Mouse (Mus musculus): ENCODE results near the gene Tmed6. TPM values are rescaled to one million over a fixed set of nuclear protein-coding genes. Genes with fewer than 3 reads are reported as not detected.
A peak's percentile ranks its signal among the peaks of the same experiment; 100 is the strongest.
"Not testable (repeated sequence)": the region's sequence is repeated elsewhere in the genome, so short reads cannot be mapped to it uniquely, and the experiment has no call there.

Tmed6 gene
- polyA plus RNA-seq, 1 experiment from 2014 or later, result not detected

DNA sequence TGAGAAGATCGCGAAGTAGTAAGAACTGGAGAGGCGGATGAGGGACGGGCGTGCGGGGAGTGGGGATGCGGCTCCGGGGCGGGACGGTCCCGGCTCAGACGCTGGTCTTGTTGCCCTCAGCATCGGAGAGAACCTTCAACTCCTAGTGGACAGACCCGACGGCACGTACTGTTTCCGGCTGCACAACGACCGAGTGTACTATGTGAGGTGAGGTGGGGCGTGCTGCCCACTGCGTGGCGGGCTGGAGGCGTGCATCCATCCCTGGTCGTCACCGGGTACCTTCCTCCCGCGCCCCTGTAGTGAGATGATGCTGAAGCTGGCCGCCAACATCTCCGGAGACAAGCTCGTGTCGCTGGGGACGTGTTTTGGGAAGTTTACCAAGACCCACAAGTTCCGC is 8.5 kb downstream of the Tmed6 start:
- H3K4me3 ChIP-seq (replicated peaks), result peak overlapping the region; percentile 96
- H3K27ac ChIP-seq (replicated peaks), result peak overlapping the region; percentile 68; the same call in 1 of the 2 replicates
- peak overlapping the region; percentile 96 for H3K4me2 ChIP-seq
- H3K27me3 ChIP-seq (replicated peaks), result no peaks in the 10 kb centered on the region
- no peaks in the 10 kb centered on the region for H3K9me3 ChIP-seq (replicated peaks)
- H3K36me3 ChIP-seq, result peaks cover 48% of the 10 kb centered on the region
- H3K4me1 ChIP-seq, result peaks cover 28% of the 10 kb centered on the region
- peak; percentile 69 for ATAC-seq (ENCODE audit: low FRiP score)
- peak overlapping the region; percentile 77 for H3K9ac ChIP-seq (replicated peaks)
- under 1% methylated on average over 33 of the region's 33 CpGs for WGBS

DNA sequence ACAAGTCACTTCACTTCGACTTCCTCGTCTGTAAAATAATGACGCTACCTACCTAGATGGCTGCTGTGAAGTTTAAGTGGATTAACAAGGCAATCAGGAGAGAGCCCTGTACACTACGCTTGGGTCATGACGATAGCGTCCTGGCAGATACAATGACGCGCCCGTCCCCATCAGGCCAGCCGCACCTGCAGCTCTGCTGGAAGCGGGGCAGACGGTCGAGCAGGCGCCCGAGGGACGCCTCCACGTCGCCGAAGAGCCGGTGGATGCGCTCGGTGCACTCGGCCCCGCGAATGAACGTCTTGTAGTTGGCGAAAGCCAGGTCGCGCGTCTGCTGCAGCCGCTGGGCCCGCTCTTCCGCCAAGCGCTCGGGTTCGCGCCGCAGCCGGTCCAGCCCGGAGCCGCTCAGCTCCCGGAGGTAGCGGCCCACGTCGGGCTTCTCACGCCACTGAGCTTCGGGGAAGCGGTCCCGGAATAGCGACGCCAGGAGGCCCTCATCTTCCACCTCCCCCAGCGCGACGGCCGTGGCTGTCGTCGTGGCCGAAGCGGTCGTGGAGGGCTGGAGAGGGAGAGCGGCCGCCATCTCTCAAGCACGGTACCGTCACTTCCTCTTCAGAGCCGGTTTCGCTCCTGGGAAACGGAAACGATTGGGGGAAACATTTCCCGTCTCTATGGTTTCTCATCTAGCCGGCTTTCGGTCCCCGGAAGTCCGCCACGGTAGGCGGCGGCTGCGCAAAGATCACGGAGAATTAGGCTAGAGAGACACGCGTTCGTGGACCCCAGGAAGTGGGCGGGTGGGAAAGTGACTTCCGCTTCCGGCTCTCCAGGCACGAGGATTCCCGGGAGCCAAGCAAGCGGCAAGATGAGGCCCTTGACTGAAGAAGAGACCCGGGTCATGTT is 9.1 kb downstream of the Tmed6 start, which contains the start of the genes Cog8 and Nip7:
Cog8 (minus strand) TSS at position 614 of the 897 bp plus-strand sequence.
Nip7 (plus strand) TSS at position 802 of the 897 bp plus-strand sequence.
- H3K27ac ChIP-seq (replicated peaks), result peak within 1 kb of the TSS; percentile 88
- peak; percentile 96 for ATAC-seq (ENCODE audit: low FRiP score)

DNA sequence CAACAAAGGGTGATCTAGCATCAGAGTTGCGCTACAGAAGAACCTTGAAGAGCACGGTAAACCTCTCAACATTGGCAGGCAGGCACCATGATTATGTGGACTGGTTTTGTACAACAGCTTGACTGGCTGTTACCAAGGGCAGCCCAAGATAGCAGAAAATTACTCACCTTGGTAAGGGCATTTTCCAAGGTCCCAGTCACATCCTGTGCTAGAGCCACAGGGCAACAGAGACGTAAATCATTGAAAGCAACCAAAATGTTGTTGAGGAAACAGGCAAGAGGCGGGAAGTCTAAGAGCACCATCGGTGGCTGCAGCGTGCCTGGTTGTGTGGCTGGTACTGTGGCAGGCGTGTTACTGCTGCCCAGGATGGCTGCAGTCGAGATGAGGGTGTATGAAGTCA is 13.4 kb downstream of the Tmed6 start:
- Histone ChIP-seq H3K36me3 (peaks cover 59% of the 10 kb centered on the region), H3K9me3 (replicated peaks) (no peaks in the 10 kb centered on the region), H3K4me2 (no peak overlapping the region), H3K9ac (replicated peaks) (no peak overlapping the region), H3K27me3 (replicated peaks) (no peaks in the 10 kb centered on the region), H3K27ac (replicated peaks) (no peak overlapping the region), H3K4me1 (peaks cover 31% of the 10 kb centered on the region), H3K4me3 (replicated peaks) (no peak overlapping the region)
- ATAC-seq (ENCODE audit: low FRiP score), result no peak
- 97% methylated on average over 8 of the region's 8 CpGs for WGBS

More for the DNA sequence above, 9.1 kb downstream of the Tmed6 start, which contains the start of the genes Cog8 and Nip7:
- WGBS, result under 1% methylated on average over 88 of the region's 88 CpGs
- H3K4me2 ChIP-seq, result peak within 1 kb of the TSS; percentile 96
- H3K4me1 ChIP-seq, result peaks cover 28% of the 10 kb centered on the region
- H3K4me3 ChIP-seq (replicated peaks), result peak within 1 kb of the TSS; percentile 96
- no peaks in the 10 kb centered on the region for H3K9me3 ChIP-seq (replicated peaks)
- peaks cover 54% of the 10 kb centered on the region for H3K36me3 ChIP-seq
- no peaks in the 10 kb centered on the region for H3K27me3 ChIP-seq (replicated peaks)
- peak within 1 kb of the TSS; percentile 83 for H3K9ac ChIP-seq (replicated peaks)

DNA sequence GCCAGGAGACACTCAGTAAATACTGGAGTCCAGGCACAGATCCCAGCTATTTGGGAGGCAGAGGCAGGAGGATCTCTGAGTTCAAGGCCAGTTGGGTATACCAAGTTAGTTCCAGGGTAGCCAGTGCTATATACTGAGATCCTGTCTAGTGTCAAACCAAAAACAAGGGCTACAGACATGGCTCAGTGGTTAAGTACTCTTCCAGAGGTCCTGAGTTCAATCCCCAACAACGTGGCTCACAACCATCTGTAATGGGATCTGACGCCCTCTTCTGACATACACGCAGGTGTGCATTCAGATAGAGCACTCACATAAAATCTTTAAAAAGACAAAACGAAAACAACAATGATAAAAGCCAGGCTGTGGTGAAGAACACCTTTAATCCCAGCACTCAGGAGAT is 16.0 kb downstream of the Tmed6 start:
- ATAC-seq (ENCODE audit: low FRiP score), result no peak
- peak overlapping the region; percentile 67 for H3K4me3 ChIP-seq (replicated peaks)
- H3K9ac ChIP-seq (replicated peaks), result no peak overlapping the region
- H3K27ac ChIP-seq (replicated peaks), result no peak overlapping the region
- 96% methylated on average over 4 of the region's 4 CpGs for WGBS
- peak overlapping the region; percentile 81 for H3K4me2 ChIP-seq
- H3K4me1 ChIP-seq, result peaks cover 28% of the 10 kb centered on the region
- no peaks in the 10 kb centered on the region for H3K27me3 ChIP-seq (replicated peaks)
- no peaks in the 10 kb centered on the region for H3K9me3 ChIP-seq (replicated peaks)
- peaks cover 80% of the 10 kb centered on the region for H3K36me3 ChIP-seq

DNA sequence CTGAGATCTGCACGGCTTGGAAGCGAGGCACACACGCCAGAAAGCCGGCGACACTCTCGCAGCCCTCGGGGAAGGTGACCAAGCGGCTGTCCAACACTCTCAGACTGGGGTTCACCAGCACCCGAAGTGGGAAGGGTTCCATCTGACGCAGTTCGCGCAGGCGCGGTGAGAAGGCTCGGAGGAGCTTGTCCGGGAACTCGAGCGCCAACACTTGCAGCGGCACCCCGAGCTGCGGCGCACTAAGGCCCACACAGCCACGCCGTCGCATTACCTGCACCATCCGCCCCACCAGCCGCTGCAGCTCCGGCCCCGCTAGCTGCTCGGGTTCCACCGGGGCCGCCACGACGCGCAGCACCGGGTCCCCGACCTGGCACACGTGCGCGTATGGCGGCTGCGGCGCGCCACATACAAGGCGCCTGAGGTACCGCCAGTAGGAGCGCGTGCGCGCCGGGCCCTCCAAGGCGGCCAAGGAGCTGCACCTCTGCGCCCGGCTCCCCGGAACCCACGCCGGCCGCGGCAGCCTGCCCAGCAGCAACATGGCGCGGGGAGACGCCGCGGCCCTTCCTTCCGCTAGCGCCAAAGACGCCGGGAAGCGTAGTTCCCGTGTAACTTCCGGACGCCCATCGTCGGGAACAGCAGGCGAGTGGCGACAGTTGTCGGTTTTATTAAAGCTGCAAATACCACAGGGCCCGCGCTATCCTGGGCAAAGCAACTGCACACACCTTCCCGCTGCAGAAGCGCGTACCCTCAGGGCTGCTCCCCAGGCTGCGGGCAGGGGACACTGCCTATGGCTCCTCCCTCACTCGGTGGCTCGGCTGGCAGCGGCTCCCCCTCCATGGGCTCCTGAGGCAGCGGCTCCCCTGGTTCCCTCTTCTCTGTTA is 17.1 kb downstream of the Tmed6 start, which contains the start of gene Pdf:
Pdf (minus strand) TSS at position 554 of the 881 bp plus-strand sequence.
- ATAC-seq (ENCODE audit: low FRiP score), result peak; percentile 87
- no peaks in the 10 kb centered on the region for H3K9me3 ChIP-seq (replicated peaks)
- H3K27ac ChIP-seq (replicated peaks), result peak within 1 kb of the TSS; percentile 87
- WGBS, result under 1% methylated on average over 86 of the region's 87 CpGs
- no peaks in the 10 kb centered on the region for H3K27me3 ChIP-seq (replicated peaks)
- peak within 1 kb of the TSS; percentile 64 for H3K9ac ChIP-seq (replicated peaks)
- peak within 1 kb of the TSS; percentile 67 for H3K4me3 ChIP-seq (replicated peaks)
- H3K4me1 ChIP-seq, result peaks cover 28% of the 10 kb centered on the region
- peaks cover 82% of the 10 kb centered on the region for H3K36me3 ChIP-seq
- H3K4me2 ChIP-seq, result peak within 1 kb of the TSS; percentile 81

DNA sequence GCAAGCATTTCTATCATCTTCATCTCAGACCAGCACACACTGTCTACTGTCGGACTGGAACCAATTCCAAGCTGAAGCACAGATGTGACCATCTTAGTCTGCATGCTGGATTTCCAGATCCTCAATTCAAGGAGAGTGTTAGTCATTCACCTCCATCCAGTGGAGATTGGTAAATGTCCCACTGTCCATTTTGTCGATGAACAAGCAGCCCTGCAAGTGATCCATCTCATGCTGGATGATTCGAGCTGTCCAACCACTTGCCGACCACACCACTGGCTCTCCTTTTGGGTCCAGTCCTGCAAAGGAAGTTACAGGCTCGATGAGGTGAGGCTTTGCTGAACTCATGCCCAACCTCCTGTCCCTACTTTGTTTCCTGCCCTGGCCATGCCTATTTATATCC is 18.5 kb downstream of the Tmed6 start:
- H3K4me1 ChIP-seq, result peaks cover 28% of the 10 kb centered on the region
- no peaks in the 10 kb centered on the region for H3K27me3 ChIP-seq (replicated peaks)
- peak overlapping the region; percentile 81 for H3K4me2 ChIP-seq
- peak overlapping the region; percentile 67 for H3K4me3 ChIP-seq (replicated peaks)
- peaks cover 82% of the 10 kb centered on the region for H3K36me3 ChIP-seq
- H3K9me3 ChIP-seq (replicated peaks), result no peaks in the 10 kb centered on the region
- H3K9ac ChIP-seq (replicated peaks), result no peak overlapping the region
- WGBS, result 92% methylated on average over 5 of the region's 5 CpGs
- H3K27ac ChIP-seq (replicated peaks), result no peak overlapping the region
- ATAC-seq (ENCODE audit: low FRiP score), result no peak

DNA sequence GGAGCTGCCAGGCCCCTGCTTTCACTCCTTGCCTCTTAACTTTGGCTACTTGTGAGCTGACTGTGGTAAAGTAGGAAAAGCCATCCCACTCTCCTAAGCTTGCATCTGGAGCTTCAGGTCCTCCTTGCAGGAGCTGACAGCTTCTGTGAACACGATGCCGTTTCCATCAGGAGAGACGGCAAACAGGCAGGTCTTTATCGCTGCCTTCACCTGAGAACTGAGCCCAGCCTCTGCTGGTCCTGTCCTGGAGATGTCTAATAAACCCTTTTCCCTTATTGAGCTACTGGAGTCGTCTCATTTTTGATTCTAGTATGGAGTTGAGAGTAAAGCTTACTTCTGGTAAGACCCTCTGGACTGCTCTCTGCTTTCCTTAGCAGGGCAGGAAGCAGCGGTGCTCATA is 20.0 kb downstream of the Tmed6 start:
- H3K36me3 ChIP-seq, result peaks cover 82% of the 10 kb centered on the region
- no peak overlapping the region for H3K4me2 ChIP-seq
- peaks cover 28% of the 10 kb centered on the region for H3K4me1 ChIP-seq
- no peak overlapping the region for H3K27ac ChIP-seq (replicated peaks)
- no peaks in the 10 kb centered on the region for H3K27me3 ChIP-seq (replicated peaks)
- no peak overlapping the region for H3K4me3 ChIP-seq (replicated peaks)
- 92% methylated on average over 6 of the region's 6 CpGs for WGBS
- ATAC-seq (ENCODE audit: low FRiP score), result no peak
- H3K9ac ChIP-seq (replicated peaks), result no peak overlapping the region
- no peaks in the 10 kb centered on the region for H3K9me3 ChIP-seq (replicated peaks)

DNA sequence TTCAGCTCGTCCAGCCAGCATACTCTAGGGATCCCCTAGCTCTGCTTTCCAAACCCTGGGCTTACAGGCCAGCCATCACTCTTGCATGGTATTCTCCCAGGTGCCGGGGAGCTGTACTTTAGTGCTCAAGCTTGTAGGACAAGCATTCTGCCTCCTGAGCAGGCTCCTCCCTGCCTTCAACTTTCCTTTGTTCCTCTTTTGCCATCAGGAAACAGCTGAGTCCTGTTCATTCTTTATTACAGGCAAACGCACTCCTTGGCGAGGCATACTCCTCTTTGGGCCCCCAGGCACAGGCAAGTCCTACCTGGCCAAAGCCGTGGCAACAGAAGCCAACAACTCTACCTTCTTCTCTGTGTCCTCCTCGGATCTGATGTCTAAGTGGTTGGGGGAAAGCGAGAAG is 24.8 kb downstream of the Tmed6 start:
- Histone ChIP-seq H3K27me3 (replicated peaks) (no peaks in the 10 kb centered on the region), H3K4me2 (no peak overlapping the region), H3K4me3 (replicated peaks) (no peak overlapping the region), H3K9ac (replicated peaks) (no peak overlapping the region), H3K9me3 (replicated peaks) (no peaks in the 10 kb centered on the region), H3K27ac (replicated peaks) (no peak overlapping the region), H3K36me3 (peaks cover 73% of the 10 kb centered on the region), H3K4me1 (0 out of 2 replicates have a peak, but pooled peaks cover under 1% of the 10 kb centered on the region)
- ATAC-seq (ENCODE audit: low FRiP score), result no peak
- WGBS, result 85% methylated on average over 7 of the region's 7 CpGs

DNA sequence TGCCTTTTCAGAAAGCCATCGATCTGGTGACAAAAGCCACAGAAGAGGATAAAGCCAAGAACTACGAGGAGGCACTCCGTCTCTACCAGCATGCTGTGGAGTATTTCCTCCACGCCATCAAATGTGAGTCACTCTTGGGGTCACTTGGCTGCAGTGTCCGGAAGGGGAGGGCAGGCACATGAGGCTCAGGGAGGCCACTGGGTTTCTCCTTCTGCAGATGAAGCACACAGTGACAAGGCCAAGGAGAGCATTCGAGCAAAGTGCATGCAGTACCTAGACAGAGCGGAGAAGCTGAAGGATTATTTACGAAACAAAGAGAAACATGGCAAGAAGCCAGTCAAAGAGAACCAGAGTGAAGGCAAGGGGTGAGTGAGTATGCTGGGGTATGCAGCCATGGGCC is 28.8 kb downstream of the Tmed6 start:
- H3K4me3 ChIP-seq (replicated peaks), result no peak overlapping the region
- no peaks in the 10 kb centered on the region for H3K27me3 ChIP-seq (replicated peaks)
- peaks cover 33% of the 10 kb centered on the region for H3K36me3 ChIP-seq
- 82% methylated on average over 8 of the region's 8 CpGs for WGBS
- H3K9me3 ChIP-seq (replicated peaks), result no peaks in the 10 kb centered on the region
- no peak for ATAC-seq (ENCODE audit: low FRiP score)
- no peak overlapping the region for H3K27ac ChIP-seq (replicated peaks)
- H3K9ac ChIP-seq (replicated peaks), result no peak overlapping the region
- H3K4me2 ChIP-seq, result no peak overlapping the region
- H3K4me1 ChIP-seq, result peaks cover 23% of the 10 kb centered on the region

DNA sequence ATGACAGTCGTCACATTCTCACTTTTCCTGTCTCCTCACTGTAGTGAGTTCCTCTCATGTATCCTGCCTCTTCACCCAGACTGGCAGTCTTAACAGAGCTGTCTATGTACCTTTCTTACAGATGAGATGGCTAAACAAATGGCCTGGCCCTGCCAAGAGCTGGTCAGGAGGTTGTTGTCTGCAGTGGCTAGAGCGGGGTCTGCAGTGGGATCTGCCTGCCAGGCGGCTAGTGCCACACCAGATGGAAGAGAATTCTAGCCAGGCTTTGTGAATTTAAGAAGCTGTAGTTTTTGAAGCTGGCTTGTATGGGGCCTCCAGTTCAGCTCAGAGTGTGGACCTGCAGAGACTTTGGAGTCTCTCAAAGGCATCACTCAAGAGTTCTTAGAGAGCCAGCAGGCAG is 29.8 kb downstream of the Tmed6 start:
- Histone ChIP-seq H3K9ac (replicated peaks) (no peak overlapping the region), H3K36me3 (peaks cover 23% of the 10 kb centered on the region), H3K4me2 (no peak overlapping the region), H3K27ac (replicated peaks) (no peak overlapping the region), H3K9me3 (replicated peaks) (no peaks in the 10 kb centered on the region), H3K4me3 (replicated peaks) (no peak overlapping the region), H3K4me1 (peaks cover 23% of the 10 kb centered on the region), H3K27me3 (replicated peaks) (no peaks in the 10 kb centered on the region)
- ATAC-seq (ENCODE audit: low FRiP score), result no peak
- WGBS, result 88% methylated on average over 3 of the region's 3 CpGs

DNA sequence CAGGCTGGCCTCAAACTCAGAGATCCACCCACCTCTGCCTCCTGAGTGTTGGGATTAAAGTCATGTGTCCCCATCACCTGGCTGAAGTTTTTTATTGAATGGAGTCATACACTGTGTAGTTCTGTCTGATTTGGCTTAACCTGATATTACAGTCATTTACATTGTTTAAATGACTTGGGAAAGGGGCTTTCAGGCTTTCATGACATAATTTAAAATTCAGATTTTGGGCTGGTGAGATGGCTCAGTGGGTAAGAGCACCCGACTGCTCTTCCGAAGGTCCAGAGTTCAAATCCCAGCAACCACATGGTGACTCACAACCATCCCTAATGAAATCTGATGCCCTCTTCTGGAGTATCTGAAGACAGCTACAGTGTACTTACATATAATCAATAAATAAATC is 31.8 kb downstream of the Tmed6 start:
- not testable (repeated sequence) for H3K27me3 ChIP-seq (replicated peaks); H3K9ac ChIP-seq (replicated peaks); H3K27ac ChIP-seq (replicated peaks); H3K4me2 ChIP-seq; H3K36me3 ChIP-seq; H3K9me3 ChIP-seq (replicated peaks); H3K4me3 ChIP-seq (replicated peaks); ATAC-seq (ENCODE audit: low FRiP score)
- 91% methylated on average over 2 of the region's 2 CpGs for WGBS
- peaks cover 23% of the 10 kb centered on the region for H3K4me1 ChIP-seq

Data from neural tube, embryonic 15.5 days (tissue).